Mouse (Mus musculus) telencephalon, adult 2 months (tissue): ENCODE data around the gene Sdccag8.
A peak's percentile ranks its signal among the peaks of the same experiment; 100 is the strongest.

Experiments used
- DNase-seq: peaks from one replicate; pipeline ENCODE4 v3.0.0-alpha.2; 2011; ENCODE audit warnings: low read depth, low spot score

Sdccag8 gene

GRCm38 (mm10) chr1:176982671-176983070 is 168.2 kb downstream of the Sdccag8 start:
- no peak for DNase-seq

GRCm38 (mm10) chr1:176985691-176986090 is 171.2 kb downstream of the Sdccag8 start:
- peak; percentile 87 for DNase-seq

- DNase-seq: peak; percentile 44
These were observed 171.8 kb downstream of the Sdccag8 start for GRCm38 (mm10) chr1:176986275-176986674.

GRCm38 (mm10) chr1:176986990-176987740 is 172.7 kb downstream of the Sdccag8 start:
- no peak for DNase-seq

- no peak for DNase-seq
These were observed 177.0 kb downstream of the Sdccag8 start for GRCm38 (mm10) chr1:176991473-176991872.

GRCm38 (mm10) chr1:176992517-176992916 is 178.1 kb downstream of the Sdccag8 start:
- no peak for DNase-seq

GRCm38 (mm10) chr1:176993141-176994010 is 178.9 kb downstream of the Sdccag8 start:
- no peak for DNase-seq

- DNase-seq: no peak
These were observed 179.6 kb downstream of the Sdccag8 start for GRCm38 (mm10) chr1:176994087-176994486.

GRCm38 (mm10) chr1:176994707-176995418 is 180.4 kb downstream of the Sdccag8 start:
- peak; percentile 74 for DNase-seq

GRCm38 (mm10) chr1:176995419-176995775 is 180.9 kb downstream of the Sdccag8 start:
- DNase-seq: no peak

GRCm38 (mm10) chr1:176996166-176996565 is 181.7 kb downstream of the Sdccag8 start:
- DNase-seq: no peak

- DNase-seq: no peak
These were observed 182.3 kb downstream of the Sdccag8 start for GRCm38 (mm10) chr1:176996630-176997201.

- DNase-seq: no peak
These were observed 182.8 kb downstream of the Sdccag8 start for GRCm38 (mm10) chr1:176997254-176997653.

- DNase-seq: no peak
These were observed 183.5 kb downstream of the Sdccag8 start for GRCm38 (mm10) chr1:176997711-176998689.

- DNase-seq: no peak
These were observed 184.6 kb downstream of the Sdccag8 start for GRCm38 (mm10) chr1:176999011-176999410.

GRCm38 (mm10) chr1:177002951-177003350 is 188.5 kb downstream of the Sdccag8 start:
- no peak for DNase-seq

GRCm38 (mm10) chr1:177004041-177004741 is 189.7 kb downstream of the Sdccag8 start:
- no peak for DNase-seq

GRCm38 (mm10) chr1:177007405-177007804 is 192.9 kb downstream of the Sdccag8 start:
- no peak for DNase-seq

- DNase-seq: no peak
These were observed 194.3 kb downstream of the Sdccag8 start for GRCm38 (mm10) chr1:177008777-177009176.

- no peak for DNase-seq
These were observed 195.6 kb downstream of the Sdccag8 start for GRCm38 (mm10) chr1:177010041-177010440.
